Mouse (Mus musculus) small intestine, adult 2 months (tissue): ENCODE measurements around the gene Plrg1.

Experiments
- CTCF ChIP-seq: fragments of 200-500 bp; IDR thresholded peaks from 2 replicates; pipeline ENCODE4 v1.5.1; 2012; ENCODE audit warnings: low read depth, mild to moderate bottlenecking, control low read depth, inconsistent platforms, low read length, moderate library complexity, mixed read lengths; ENCODE audit not compliant: insufficient replicate concordance, insufficient read length; ENCODE audit errors: extremely low read depth
- POLR2A ChIP-seq: fragments of 200-500 bp; IDR thresholded peaks from 2 replicates; pipeline ENCODE4 v1.6.1; 2012; ENCODE audit warnings: low read depth, mild to moderate bottlenecking, control low read depth, inconsistent platforms, low read length, moderate library complexity

- no peak for TF ChIP-seq CTCF
- no peak for TF ChIP-seq POLR2A
These were observed 16.5 kb upstream of the Plrg1 start for GRCm38 (mm10) chr3:83038865-83039264.
